Mouse (Mus musculus): ENCODE results near the gene Adcy1. TPM values are rescaled to one million over a fixed set of nuclear protein-coding genes. Genes with fewer than 3 reads are reported as not detected.

Gene Adcy1
- polyA plus RNA-seq, 1 experiment from 2014 or later: 8.4 TPM

- Histone ChIP-seq H3K9ac (no peak overlapping the region), H3K27me3 (replicated peaks) (no peaks in the 10 kb centered on the region), H3K9me3 (no peaks in the 10 kb centered on the region), H3K36me3 (replicated peaks) (no peaks in the 10 kb centered on the region), H3K4me3 (no peak overlapping the region), H3K27ac (no peak overlapping the region), H3K4me1 (no peaks in the 10 kb centered on the region), H3K4me2 (no peak overlapping the region)
- 83% methylated on average over 3 of the region's 3 CpGs for WGBS
- no peak for ATAC-seq (replicated peaks)
Measured at GRCm38 (mm10) chr11:7076510-7076909, 13.2 kb downstream of the Adcy1 start.

DNA sequence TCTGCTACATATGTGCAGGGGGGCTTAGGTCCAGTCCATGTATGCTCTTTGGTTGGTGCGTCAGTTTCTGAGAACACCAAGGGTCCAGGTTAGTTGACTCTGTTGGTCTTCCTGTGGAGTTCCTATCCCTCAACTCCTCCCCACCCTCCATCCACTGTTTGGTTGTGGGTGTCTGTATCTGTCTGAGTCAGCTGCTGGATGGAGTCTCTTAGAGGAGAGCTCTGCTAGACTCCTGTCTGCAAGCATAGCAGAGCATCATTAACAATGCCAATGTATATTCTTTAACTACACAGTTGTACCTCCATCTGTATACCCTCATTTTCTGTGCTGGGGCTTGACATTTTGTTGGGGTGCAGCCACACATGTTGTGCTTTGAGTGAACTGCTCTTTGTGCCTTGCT is 18.6 kb downstream of the Adcy1 start:
- no peak for ATAC-seq (replicated peaks)

DNA sequence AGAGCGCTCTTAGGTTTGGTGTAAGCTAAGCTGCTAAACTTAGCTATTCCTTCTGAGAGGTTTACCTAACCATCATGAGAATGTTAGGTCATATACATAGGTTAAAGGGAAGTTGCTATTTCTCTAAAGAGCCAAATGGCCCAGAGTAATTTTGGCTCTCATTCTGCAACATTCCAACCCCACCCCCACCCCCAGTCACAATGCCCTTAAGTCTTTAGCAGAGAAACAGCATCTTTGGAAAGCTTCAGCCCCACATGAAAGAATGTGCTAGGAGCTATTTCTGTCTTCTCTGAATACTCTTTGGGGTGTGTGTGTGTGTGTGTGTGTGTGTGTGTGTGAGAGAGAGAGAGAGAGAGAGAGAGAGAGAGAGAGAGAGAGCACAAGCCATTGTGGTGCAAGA is 20.6 kb downstream of the Adcy1 start:
- ATAC-seq (replicated peaks): no peak
- Histone ChIP-seq H3K36me3 (replicated peaks) (no peaks in the 10 kb centered on the region), H3K4me1 (no peaks in the 10 kb centered on the region), H3K9ac (no peak overlapping the region), H3K9me3 (no peaks in the 10 kb centered on the region), H3K27ac (no peak overlapping the region), H3K27me3 (replicated peaks) (no peaks in the 10 kb centered on the region), H3K4me2 (no peak overlapping the region), H3K4me3 (no peak overlapping the region)
- WGBS: 93% methylated on average over 1 of the region's 1 CpGs

More for the DNA sequence above, 18.6 kb downstream of the Adcy1 start:
- Histone ChIP-seq H3K4me1 (no peaks in the 10 kb centered on the region), H3K27ac (no peak overlapping the region), H3K36me3 (replicated peaks) (no peaks in the 10 kb centered on the region), H3K4me2 (no peak overlapping the region), H3K9me3 (no peaks in the 10 kb centered on the region), H3K9ac (no peak overlapping the region), H3K27me3 (replicated peaks) (no peaks in the 10 kb centered on the region), H3K4me3 (no peak overlapping the region)
- WGBS: 95% methylated on average over 1 of the region's 1 CpGs

- Histone ChIP-seq H3K4me3 (no peak overlapping the region), H3K9ac (no peak overlapping the region), H3K36me3 (replicated peaks) (no peaks in the 10 kb centered on the region), H3K27me3 (replicated peaks) (no peaks in the 10 kb centered on the region), H3K4me2 (no peak overlapping the region), H3K9me3 (no peaks in the 10 kb centered on the region), H3K27ac (no peak overlapping the region), H3K4me1 (no peaks in the 10 kb centered on the region)
- ATAC-seq (replicated peaks): no peak
- 85% methylated on average over 5 of the region's 5 CpGs for WGBS
Measured at GRCm38 (mm10) chr11:7085184-7085583, 21.9 kb downstream of the Adcy1 start.

GRCm38 (mm10) chr11:7091120-7091519 is 27.8 kb downstream of the Adcy1 start:
- WGBS: 90% methylated on average over 5 of the region's 5 CpGs
- H3K9ac ChIP-seq: no peak overlapping the region
- no peak for ATAC-seq (replicated peaks)

GRCm38 (mm10) chr11:7094844-7095243 is 31.6 kb downstream of the Adcy1 start:
- Histone ChIP-seq H3K9ac (no peak overlapping the region), H3K4me1 (no peaks in the 10 kb centered on the region), H3K36me3 (replicated peaks) (no peaks in the 10 kb centered on the region), H3K4me3 (no peak overlapping the region), H3K27me3 (replicated peaks) (no peaks in the 10 kb centered on the region), H3K27ac (no peak overlapping the region), H3K9me3 (0 out of 2 replicates have a peak, but pooled peaks cover 2% of the 10 kb centered on the region), H3K4me2 (no peak overlapping the region)
- 97% methylated on average over 6 of the region's 6 CpGs for WGBS
- ATAC-seq (replicated peaks): no peak

More at GRCm38 (mm10) chr11:7091120-7091519, 27.8 kb downstream of the Adcy1 start:
- Histone ChIP-seq H3K36me3 (replicated peaks) (no peaks in the 10 kb centered on the region), H3K27ac (no peak overlapping the region), H3K9me3 (0 out of 2 replicates have a peak, but pooled peaks cover 2% of the 10 kb centered on the region), H3K4me2 (no peak overlapping the region), H3K4me1 (no peaks in the 10 kb centered on the region), H3K4me3 (no peak overlapping the region), H3K27me3 (replicated peaks) (no peaks in the 10 kb centered on the region)

GRCm38 (mm10) chr11:7101674-7102073 is 38.4 kb downstream of the Adcy1 start:
- WGBS: 63% methylated on average over 6 of the region's 6 CpGs
- no peak for ATAC-seq (replicated peaks)

GRCm38 (mm10) chr11:7102256-7103194 is 39.2 kb downstream of the Adcy1 start:
- Histone ChIP-seq H3K36me3 (replicated peaks) (no peaks in the 10 kb centered on the region), H3K4me1 (peaks cover 12% of the 10 kb centered on the region; the same call in 1 of the 2 replicates), H3K4me3 (no peak overlapping the region), H3K9ac (no peak overlapping the region), H3K9me3 (no peaks in the 10 kb centered on the region), H3K4me2 (no peak overlapping the region), H3K27me3 (replicated peaks) (no peaks in the 10 kb centered on the region), H3K27ac (peak overlapping the region; percentile 62)
- peak; percentile 59 for ATAC-seq (replicated peaks)
- 47% methylated on average over 14 of the region's 14 CpGs for WGBS

More at GRCm38 (mm10) chr11:7101674-7102073, 38.4 kb downstream of the Adcy1 start:
- no peak overlapping the region for H3K4me3 ChIP-seq
- no peak overlapping the region for H3K9ac ChIP-seq
- no peaks in the 10 kb centered on the region for H3K9me3 ChIP-seq
- no peak overlapping the region for H3K4me2 ChIP-seq
- H3K27ac ChIP-seq: no peak overlapping the region
- no peaks in the 10 kb centered on the region for H3K36me3 ChIP-seq (replicated peaks)
- H3K4me1 ChIP-seq: peaks cover 12% of the 10 kb centered on the region; the same call in 1 of the 2 replicates
- H3K27me3 ChIP-seq (replicated peaks): no peaks in the 10 kb centered on the region

- H3K9me3 ChIP-seq: no peaks in the 10 kb centered on the region
- H3K4me2 ChIP-seq: no peak overlapping the region
- no peak overlapping the region for H3K4me3 ChIP-seq
- ATAC-seq (replicated peaks): no peak
- no peak overlapping the region for H3K9ac ChIP-seq
- no peaks in the 10 kb centered on the region for H3K36me3 ChIP-seq (replicated peaks)
- H3K27me3 ChIP-seq (replicated peaks): no peaks in the 10 kb centered on the region
- no peak overlapping the region for H3K27ac ChIP-seq
- 92% methylated on average over 8 of the region's 8 CpGs for WGBS
- H3K4me1 ChIP-seq: peaks cover 9% of the 10 kb centered on the region; the same call in 1 of the 2 replicates
Measured at GRCm38 (mm10) chr11:7105337-7105736, 42.0 kb downstream of the Adcy1 start.

DNA sequence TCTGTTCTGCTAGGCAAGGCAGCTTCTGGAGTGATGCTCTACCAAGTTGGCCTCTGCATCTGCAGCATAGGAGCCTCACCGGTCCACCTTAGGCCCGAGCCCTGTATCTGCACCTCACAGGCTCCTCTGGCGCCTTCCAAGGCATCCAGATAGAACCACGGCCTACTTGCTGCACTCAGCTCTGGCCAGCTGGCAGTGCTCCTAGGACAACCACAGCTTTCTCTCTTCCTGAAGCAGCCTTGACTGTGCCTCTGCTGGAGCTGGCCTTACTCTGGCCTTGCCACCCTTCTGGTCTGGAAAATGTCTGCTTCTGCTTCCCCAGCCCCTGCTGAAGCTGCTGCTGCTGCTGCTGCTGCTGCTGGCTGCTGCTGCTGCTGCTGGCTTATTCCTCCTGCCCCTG is 45.8 kb downstream of the Adcy1 start:
- ATAC-seq (replicated peaks): no peak
- WGBS: 92% methylated on average over 4 of the region's 4 CpGs
- no peak overlapping the region for H3K9ac ChIP-seq
- H3K27me3 ChIP-seq (replicated peaks): no peaks in the 10 kb centered on the region
- peaks cover 10% of the 10 kb centered on the region for H3K4me1 ChIP-seq
- H3K36me3 ChIP-seq (replicated peaks): no peaks in the 10 kb centered on the region
- H3K4me3 ChIP-seq: no peak overlapping the region
- H3K9me3 ChIP-seq: no peaks in the 10 kb centered on the region
- H3K27ac ChIP-seq: no peak overlapping the region
- H3K4me2 ChIP-seq: no peak overlapping the region

DNA sequence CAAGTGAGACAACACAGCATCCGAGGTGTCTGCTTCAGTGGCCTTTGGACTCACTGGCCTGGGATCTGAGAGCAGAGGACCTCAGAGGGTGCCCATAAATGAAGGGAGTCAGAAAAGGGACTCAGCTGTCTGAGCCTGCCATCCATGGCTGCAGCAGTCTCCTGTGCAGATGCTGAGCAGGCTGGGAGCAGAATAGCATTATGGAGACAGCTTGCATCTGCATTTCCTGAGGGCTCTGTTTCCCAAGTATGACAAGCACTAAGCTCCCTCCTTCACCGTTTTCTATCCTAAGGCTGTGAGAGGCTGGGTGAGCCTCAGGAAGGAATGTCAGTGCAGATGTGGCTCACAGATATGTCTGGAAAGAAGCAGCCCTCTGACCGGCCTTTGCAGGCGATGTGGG is 49.8 kb downstream of the Adcy1 start:
- ATAC-seq (replicated peaks): no peak
- H3K4me2 ChIP-seq: no peak overlapping the region
- no peak overlapping the region for H3K27ac ChIP-seq
- WGBS: 70% methylated on average over 4 of the region's 4 CpGs
- H3K4me3 ChIP-seq: no peak overlapping the region
- no peaks in the 10 kb centered on the region for H3K9me3 ChIP-seq
- no peak overlapping the region for H3K9ac ChIP-seq
- H3K4me1 ChIP-seq: peaks cover 12% of the 10 kb centered on the region
- H3K27me3 ChIP-seq (replicated peaks): no peaks in the 10 kb centered on the region
- no peaks in the 10 kb centered on the region for H3K36me3 ChIP-seq (replicated peaks)

GRCm38 (mm10) chr11:7113687-7114086 is 50.4 kb downstream of the Adcy1 start:
- no peaks in the 10 kb centered on the region for H3K27me3 ChIP-seq (replicated peaks)
- no peak overlapping the region for H3K9ac ChIP-seq
- no peak overlapping the region for H3K27ac ChIP-seq
- H3K4me3 ChIP-seq: no peak overlapping the region
- WGBS: 42% methylated on average over 6 of the region's 6 CpGs
- H3K4me2 ChIP-seq: no peak overlapping the region
- H3K9me3 ChIP-seq: no peaks in the 10 kb centered on the region
- peaks cover 12% of the 10 kb centered on the region for H3K4me1 ChIP-seq
- ATAC-seq (replicated peaks): no peak; the same call in 1 of the 2 replicates
- no peaks in the 10 kb centered on the region for H3K36me3 ChIP-seq (replicated peaks)

DNA sequence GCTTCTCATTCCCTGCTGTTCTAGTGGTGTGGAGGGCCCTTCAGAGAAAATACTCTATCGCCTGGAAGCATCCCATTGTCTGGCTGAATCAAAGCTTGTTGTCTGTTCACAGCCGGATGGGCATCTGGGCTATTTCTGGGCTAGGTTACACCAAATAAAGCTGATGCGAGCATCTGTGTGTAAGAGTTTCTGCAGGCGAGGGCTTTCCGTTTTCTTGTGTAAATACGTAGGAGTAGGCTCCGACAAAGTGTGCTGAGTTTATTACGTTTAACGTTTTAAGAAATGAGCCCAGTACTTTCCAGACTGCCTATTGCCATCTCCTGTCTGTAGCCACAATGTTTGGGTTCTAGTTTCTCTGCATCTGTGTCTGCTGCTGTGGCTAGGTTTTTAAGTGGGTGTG is 51.0 kb downstream of the Adcy1 start:
- 59% methylated on average over 9 of the region's 9 CpGs for WGBS
- Histone ChIP-seq H3K4me2 (no peak overlapping the region), H3K27me3 (replicated peaks) (no peaks in the 10 kb centered on the region), H3K4me3 (no peak overlapping the region), H3K27ac (0 out of 2 replicates have a peak overlapping the region, but pooled peaks have one; percentile 3), H3K9ac (no peak overlapping the region), H3K36me3 (replicated peaks) (no peaks in the 10 kb centered on the region), H3K4me1 (peaks cover 12% of the 10 kb centered on the region), H3K9me3 (no peaks in the 10 kb centered on the region)
- no peak for ATAC-seq (replicated peaks)

Data from midbrain, embryonic 15.5 days (tissue).